Mouse (Mus musculus) brain, embryonic 14.5 days (tissue): ENCODE results near the gene Rrp7a.

Experiments
- CTCF ChIP-seq: fragments of 200-500 bp; IDR thresholded peaks from 2 replicates; pipeline ENCODE4 v1.5.1; 2012; ENCODE audit warnings: inconsistent platforms, mild to moderate bottlenecking, moderate library complexity, borderline replicate concordance; ENCODE audit not compliant: insufficient read depth, insufficient read length; ENCODE audit errors: extremely low read depth
- POLR2A ChIP-seq: fragments of 200-500 bp; IDR thresholded peaks from 2 replicates; pipeline ENCODE4 v1.6.1; 2012; ENCODE audit warnings: mild to moderate bottlenecking, inconsistent platforms, borderline replicate concordance; ENCODE audit not compliant: poor library complexity, insufficient read depth, insufficient read length, severe bottlenecking; ENCODE audit errors: extremely low read depth

DNA sequence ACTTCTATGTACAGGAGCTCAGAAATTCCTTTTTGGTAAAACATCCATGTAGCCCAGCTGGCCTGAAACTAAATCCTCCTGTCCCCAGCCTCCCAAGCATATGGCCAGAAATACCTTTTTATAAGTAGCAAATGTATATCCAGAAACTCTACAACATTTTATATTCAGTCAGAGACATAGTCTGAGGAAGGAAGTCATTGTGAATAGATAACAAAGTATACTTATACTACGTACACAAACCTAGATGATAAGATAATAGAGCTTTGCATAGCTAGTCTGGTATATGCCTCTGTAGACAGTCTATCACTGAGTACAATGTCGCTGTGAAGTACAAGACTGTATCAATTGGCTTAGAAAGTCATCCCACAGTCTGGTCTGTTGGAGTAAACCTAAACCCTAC lies 13.1 kb upstream of the Rrp7a start:
- TF ChIP-seq POLR2A (no peak), CTCF (no peak)
